Mouse (Mus musculus): ENCODE results near the gene Plekhf1.

- TF ChIP-seq USF1 (IDR thresholded peaks at IDR 0.05; ENCODE audit: low read depth) (no peak), CTCF (IDR thresholded peaks at IDR 0.05; ENCODE audit: control insufficient read depth, insufficient read depth, insufficient read length) (no peak), CEBPB (IDR thresholded peaks at IDR 0.05; ENCODE audit: low read depth) (no peak)
Observed at GRCm38 (mm10) chr7:38188281-38189075, 39.3 kb downstream of the Plekhf1 start.
